Mouse (Mus musculus): ENCODE measurements at regions not wholly inside any gene's neighbourhood (a gene's known extent, or its start where the extent isn't known, plus 50 kb on each side); places are given as distances from the start of the nearest gene placed in this dataset.

GRCm38 (mm10) chr3:143786889-143787288, 418.1 kb downstream of the Lmo4 start:
- no peaks in the 10 kb centered on the region for H3K27me3 ChIP-seq (replicated peaks; ENCODE audit: control insufficient read depth, insufficient read depth, low read length)
- H3K4me1 ChIP-seq (ENCODE audit: control insufficient read depth, insufficient read depth, low read length) = no peaks in the 10 kb centered on the region
- no peak for DNase-seq
- TF ChIP-seq CTCF (conservative IDR thresholded peaks at IDR 0.05; ENCODE audit: insufficient read depth, insufficient read length, low read depth, low read length) = no peak
- no peak for TF ChIP-seq POLR2A (IDR thresholded peaks at IDR 0.05; ENCODE audit: low read depth, low read length)
- WGBS = 89% methylated on average over 8 of the region's 8 CpGs
- no peak overlapping the region for H3K27ac ChIP-seq (ENCODE audit: insufficient read depth, low read depth, low read length)
- H3K36me3 ChIP-seq (ENCODE audit: control insufficient read depth, insufficient read depth, low read length) = no peaks in the 10 kb centered on the region
- H3K4me3 ChIP-seq (ENCODE audit: insufficient read depth, low read depth, low read length) = no peak overlapping the region

- H3K36me3 ChIP-seq (ENCODE audit: control insufficient read depth, insufficient read depth, low read length) = no peaks in the 10 kb centered on the region
- no peaks in the 10 kb centered on the region for H3K27me3 ChIP-seq (replicated peaks; ENCODE audit: control insufficient read depth, insufficient read depth, low read length)
- no peaks in the 10 kb centered on the region for H3K4me1 ChIP-seq (ENCODE audit: control insufficient read depth, insufficient read depth, low read length)
- TF ChIP-seq CTCF (conservative IDR thresholded peaks at IDR 0.05; ENCODE audit: insufficient read depth, insufficient read length, low read depth, low read length) (no peak), POLR2A (IDR thresholded peaks at IDR 0.05; ENCODE audit: low read depth, low read length) (no peak)
- no peak overlapping the region for H3K4me3 ChIP-seq (ENCODE audit: insufficient read depth, low read depth, low read length)
- no peak overlapping the region for H3K27ac ChIP-seq (ENCODE audit: insufficient read depth, low read depth, low read length)
- no peak for DNase-seq
- WGBS = 40% methylated on average over 3 of the region's 3 CpGs
Observed at GRCm38 (mm10) chr3:143784353-143784791, 420.6 kb downstream of the Lmo4 start.

- Histone ChIP-seq H3K36me3 (ENCODE audit: control insufficient read depth, insufficient read depth, low read length) (no peaks in the 10 kb centered on the region), H3K27ac (ENCODE audit: insufficient read depth, low read depth, low read length) (no peak overlapping the region), H3K4me3 (ENCODE audit: insufficient read depth, low read depth, low read length) (no peak overlapping the region), H3K27me3 (replicated peaks; ENCODE audit: control insufficient read depth, insufficient read depth, low read length) (no peaks in the 10 kb centered on the region), H3K4me1 (ENCODE audit: control insufficient read depth, insufficient read depth, low read length) (no peaks in the 10 kb centered on the region)
- DNase-seq = no peak
- TF ChIP-seq CTCF (conservative IDR thresholded peaks at IDR 0.05; ENCODE audit: insufficient read depth, insufficient read length, low read depth, low read length) (no peak), POLR2A (IDR thresholded peaks at IDR 0.05; ENCODE audit: low read depth, low read length) (no peak)
- WGBS = 57% methylated on average over 2 of the region's 2 CpGs
Observed at GRCm38 (mm10) chr3:143778161-143778560, 426.9 kb downstream of the Lmo4 start.

GRCm38 (mm10) chr3:143759337-143759736, 445.7 kb downstream of the Lmo4 start:
- Histone ChIP-seq H3K4me1 (ENCODE audit: control insufficient read depth, insufficient read depth, low read length) (no peaks in the 10 kb centered on the region), H3K36me3 (ENCODE audit: control insufficient read depth, insufficient read depth, low read length) (no peaks in the 10 kb centered on the region), H3K27me3 (replicated peaks; ENCODE audit: control insufficient read depth, insufficient read depth, low read length) (no peaks in the 10 kb centered on the region), H3K27ac (ENCODE audit: insufficient read depth, low read depth, low read length) (no peak overlapping the region), H3K4me3 (ENCODE audit: insufficient read depth, low read depth, low read length) (no peak overlapping the region)
- 86% methylated on average over 1 of the region's 1 CpGs for WGBS
- no peak for DNase-seq
- no peak for TF ChIP-seq CTCF (conservative IDR thresholded peaks at IDR 0.05; ENCODE audit: insufficient read depth, insufficient read length, low read depth, low read length)
- TF ChIP-seq POLR2A (IDR thresholded peaks at IDR 0.05; ENCODE audit: low read depth, low read length) = no peak

- 97% methylated on average over 3 of the region's 3 CpGs for WGBS
Observed at GRCm38 (mm10) chr3:143753197-143753596, 451.8 kb downstream of the Lmo4 start.

GRCm38 (mm10) chr3:143752660-143753059, 452.4 kb downstream of the Lmo4 start:
- no peak for DNase-seq
- no peak for TF ChIP-seq POLR2A (IDR thresholded peaks at IDR 0.05; ENCODE audit: low read depth, low read length)
- TF ChIP-seq CTCF (conservative IDR thresholded peaks at IDR 0.05; ENCODE audit: insufficient read depth, insufficient read length, low read depth, low read length) = no peak
- Histone ChIP-seq H3K4me3 (ENCODE audit: insufficient read depth, low read depth, low read length) (no peak overlapping the region), H3K36me3 (ENCODE audit: control insufficient read depth, insufficient read depth, low read length) (no peaks in the 10 kb centered on the region), H3K27me3 (replicated peaks; ENCODE audit: control insufficient read depth, insufficient read depth, low read length) (no peaks in the 10 kb centered on the region), H3K4me1 (ENCODE audit: control insufficient read depth, insufficient read depth, low read length) (no peaks in the 10 kb centered on the region), H3K27ac (ENCODE audit: insufficient read depth, low read depth, low read length) (no peak overlapping the region)
- WGBS = 78% methylated on average over 1 of the region's 1 CpGs

More at GRCm38 (mm10) chr3:143753197-143753596, 451.8 kb downstream of the Lmo4 start:
- H3K27ac ChIP-seq (ENCODE audit: insufficient read depth, low read depth, low read length) = no peak overlapping the region
- H3K4me3 ChIP-seq (ENCODE audit: insufficient read depth, low read depth, low read length) = no peak overlapping the region
- H3K27me3 ChIP-seq (replicated peaks; ENCODE audit: control insufficient read depth, insufficient read depth, low read length) = no peaks in the 10 kb centered on the region
- no peak for TF ChIP-seq POLR2A (IDR thresholded peaks at IDR 0.05; ENCODE audit: low read depth, low read length)
- no peak for TF ChIP-seq CTCF (conservative IDR thresholded peaks at IDR 0.05; ENCODE audit: insufficient read depth, insufficient read length, low read depth, low read length)
- H3K36me3 ChIP-seq (ENCODE audit: control insufficient read depth, insufficient read depth, low read length) = no peaks in the 10 kb centered on the region
- no peaks in the 10 kb centered on the region for H3K4me1 ChIP-seq (ENCODE audit: control insufficient read depth, insufficient read depth, low read length)
- no peak for DNase-seq

- DNase-seq = no peak
- no peaks in the 10 kb centered on the region for H3K4me1 ChIP-seq (ENCODE audit: control insufficient read depth, insufficient read depth, low read length)
- H3K36me3 ChIP-seq (ENCODE audit: control insufficient read depth, insufficient read depth, low read length) = no peaks in the 10 kb centered on the region
- no peaks in the 10 kb centered on the region for H3K27me3 ChIP-seq (replicated peaks; ENCODE audit: control insufficient read depth, insufficient read depth, low read length)
- TF ChIP-seq POLR2A (IDR thresholded peaks at IDR 0.05; ENCODE audit: low read depth, low read length) (no peak), CTCF (conservative IDR thresholded peaks at IDR 0.05; ENCODE audit: insufficient read depth, insufficient read length, low read depth, low read length) (no peak)
- 64% methylated on average over 4 of the region's 4 CpGs for WGBS
- no peak overlapping the region for H3K27ac ChIP-seq (ENCODE audit: insufficient read depth, low read depth, low read length)
- H3K4me3 ChIP-seq (ENCODE audit: insufficient read depth, low read depth, low read length) = no peak overlapping the region
Observed at GRCm38 (mm10) chr3:143750128-143750527, 454.9 kb downstream of the Lmo4 start.

All from kidney, adult 2 months (tissue).